Mouse (Mus musculus): Measurements from ENCODE around the gene Ints11. TPM values are rescaled to one million over a fixed set of nuclear protein-coding genes. Genes with fewer than 3 reads are reported as not detected.

Gene Ints11
- 2.7 TPM for polyA plus RNA-seq (2014; fragmentation: Illumina TruSeq; extraction: RNeasy Lipid Tissue Mini Kit (QIAGEN cat#74804); ENCODE audit: low read depth, low replicate concordance)

GRCm38 (mm10) chr4:155869317-155870033 lies at the start of gene Ints11, which contains the start of gene Cptp:
Gene Ints11 (plus strand): TSS chr4:155869546.
Gene Cptp (minus strand): TSS chr4:155869440.

GRCm38 (mm10) chr4:155831205-155831766 lies 38.1 kb upstream of the Ints11 start, which contains the start of gene Aurkaip1:
Gene Aurkaip1 (plus strand): TSS chr4:155831272.

DNA sequence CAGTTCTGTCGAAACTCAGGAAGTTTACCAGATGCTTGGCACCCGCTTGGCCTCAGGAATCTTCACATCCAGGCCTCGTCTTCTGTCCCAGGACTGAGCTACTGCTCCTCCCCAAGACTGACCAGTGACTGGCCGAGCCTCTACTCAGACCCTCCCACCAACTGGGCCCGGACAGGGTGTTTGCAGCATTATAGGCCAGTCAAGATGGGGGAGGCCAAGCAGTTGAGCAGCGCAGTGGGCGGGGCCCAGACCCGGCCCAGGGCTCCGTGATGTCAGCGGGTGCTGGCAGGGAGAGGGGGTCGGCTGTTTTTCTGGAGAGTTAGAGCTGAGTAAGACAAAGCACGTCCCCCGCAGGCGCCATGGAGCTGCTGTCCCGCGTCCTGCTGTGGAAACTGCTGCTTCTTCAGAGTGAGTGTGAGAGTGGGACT lies 29.8 kb upstream of the Ints11 start, which contains the start of gene Mxra8:
Gene Mxra8 (plus strand): TSS at position 198 of the 428 bp plus-strand sequence.

DNA sequence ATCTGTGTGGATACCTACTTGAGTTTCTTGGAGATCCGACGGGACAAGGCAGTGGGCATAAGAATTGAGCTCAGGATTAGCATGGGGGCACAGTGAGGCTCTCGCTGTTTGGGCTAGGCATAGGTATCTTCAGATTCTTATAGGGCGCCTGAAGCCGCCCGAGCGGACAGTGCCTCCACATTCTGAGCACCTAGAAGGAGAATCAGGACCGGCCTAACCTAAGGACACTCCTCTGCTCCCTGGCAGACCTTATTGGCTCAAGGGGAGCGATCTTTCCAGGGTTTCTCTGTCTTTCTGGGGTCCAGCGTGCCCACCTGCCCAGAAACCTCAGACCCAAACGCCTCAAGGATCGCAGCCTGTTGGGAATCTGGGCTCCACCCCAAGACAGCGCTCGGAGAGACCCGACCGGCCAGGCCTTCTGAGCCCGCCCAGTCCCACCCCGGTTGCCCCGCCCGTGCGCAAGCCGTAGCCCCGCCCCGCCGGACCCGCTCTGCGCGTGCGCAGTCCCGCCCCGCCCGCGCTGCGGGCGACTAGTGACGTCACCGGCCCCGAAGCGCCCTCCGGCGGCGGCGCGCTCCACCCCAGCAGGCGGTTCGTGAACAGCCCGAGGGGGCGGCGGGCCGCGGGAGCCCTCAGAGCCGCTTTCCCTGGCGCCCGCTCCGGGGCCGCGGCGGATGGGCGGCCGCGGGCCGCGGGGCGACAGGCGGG lies 22.3 kb upstream of the Ints11 start, which contains the start of gene Dvl1:
Gene Dvl1 (plus strand): TSS at position 532 of the 708 bp plus-strand sequence.

GRCm38 (mm10) chr4:155863001-155863400 lies 6.3 kb upstream of the Ints11 start, which contains the start of gene Tas1r3:
Gene Tas1r3 (minus strand): TSS chr4:155863362.

GRCm38 (mm10) chr4:155891551-155892001 lies 22.2 kb downstream of the Ints11 start, which contains the start of the genes Pusl1 and Acap3:
Gene Pusl1 (minus strand): TSS chr4:155891781.
Gene Acap3 (plus strand): TSS chr4:155891822.

Other genes with a start within 250 kb of the Ints11 start
- gene Cdk11b, start 244.7 kb upstream of the Ints11 start, polyA plus RNA-seq (2014; fragmentation: Illumina TruSeq; extraction: RNeasy Lipid Tissue Mini Kit (QIAGEN cat#74804); ENCODE audit: low read depth, low replicate concordance), result 28.7 TPM
- not detected for gene Gm10563, start 224.1 kb upstream of the Ints11 start, polyA plus RNA-seq (2014; fragmentation: Illumina TruSeq; extraction: RNeasy Lipid Tissue Mini Kit (QIAGEN cat#74804); ENCODE audit: low read depth, low replicate concordance)
- gene Mmp23, start 216.2 kb upstream of the Ints11 start, polyA plus RNA-seq (2014; fragmentation: Illumina TruSeq; extraction: RNeasy Lipid Tissue Mini Kit (QIAGEN cat#74804); ENCODE audit: low read depth, low replicate concordance), result 0.26 TPM
- 0.87 TPM for gene Mib2, start 200.3 kb upstream of the Ints11 start, polyA plus RNA-seq (2014; fragmentation: Illumina TruSeq; extraction: RNeasy Lipid Tissue Mini Kit (QIAGEN cat#74804); ENCODE audit: low read depth, low replicate concordance)
- gene Fndc10, start 175.2 kb upstream of the Ints11 start, polyA plus RNA-seq (2014; fragmentation: Illumina TruSeq; extraction: RNeasy Lipid Tissue Mini Kit (QIAGEN cat#74804); ENCODE audit: low read depth, low replicate concordance), result not detected
- gene Ssu72, start 164.7 kb upstream of the Ints11 start, polyA plus RNA-seq (2014; fragmentation: Illumina TruSeq; extraction: RNeasy Lipid Tissue Mini Kit (QIAGEN cat#74804); ENCODE audit: low read depth, low replicate concordance), result 50.5 TPM
- not detected for gene Tmem240, start 134.7 kb upstream of the Ints11 start, polyA plus RNA-seq (2014; fragmentation: Illumina TruSeq; extraction: RNeasy Lipid Tissue Mini Kit (QIAGEN cat#74804); ENCODE audit: low read depth, low replicate concordance)
- 11.7 TPM for gene Atad3a, start 108.5 kb upstream of the Ints11 start, polyA plus RNA-seq (2014; fragmentation: Illumina TruSeq; extraction: RNeasy Lipid Tissue Mini Kit (QIAGEN cat#74804); ENCODE audit: low read depth, low replicate concordance)
- gene Vwa1, start 94.8 kb upstream of the Ints11 start, polyA plus RNA-seq (2014; fragmentation: Illumina TruSeq; extraction: RNeasy Lipid Tissue Mini Kit (QIAGEN cat#74804); ENCODE audit: low read depth, low replicate concordance), result 0.11 TPM
- gene Tmem88b, start 83.7 kb upstream of the Ints11 start, polyA plus RNA-seq (2014; fragmentation: Illumina TruSeq; extraction: RNeasy Lipid Tissue Mini Kit (QIAGEN cat#74804); ENCODE audit: low read depth, low replicate concordance), result 1.9 TPM
- not detected for gene Ankrd65, start 79.1 kb upstream of the Ints11 start, polyA plus RNA-seq (2014; fragmentation: Illumina TruSeq; extraction: RNeasy Lipid Tissue Mini Kit (QIAGEN cat#74804); ENCODE audit: low read depth, low replicate concordance)
- 46.8 TPM for gene Mrpl20, start 66.7 kb upstream of the Ints11 start, polyA plus RNA-seq (2014; fragmentation: Illumina TruSeq; extraction: RNeasy Lipid Tissue Mini Kit (QIAGEN cat#74804); ENCODE audit: low read depth, low replicate concordance)
- gene Ccnl2, start 57.1 kb upstream of the Ints11 start, polyA plus RNA-seq (2014; fragmentation: Illumina TruSeq; extraction: RNeasy Lipid Tissue Mini Kit (QIAGEN cat#74804); ENCODE audit: low read depth, low replicate concordance), result 60.9 TPM
- 7.5 TPM for gene Aurkaip1, start 38.3 kb upstream of the Ints11 start, polyA plus RNA-seq (2014; fragmentation: Illumina TruSeq; extraction: RNeasy Lipid Tissue Mini Kit (QIAGEN cat#74804); ENCODE audit: low read depth, low replicate concordance)
- gene Mxra8, start 29.9 kb upstream of the Ints11 start, polyA plus RNA-seq (2014; fragmentation: Illumina TruSeq; extraction: RNeasy Lipid Tissue Mini Kit (QIAGEN cat#74804); ENCODE audit: low read depth, low replicate concordance), result 11.4 TPM
- 3.9 TPM for gene Dvl1, start 22.1 kb upstream of the Ints11 start, polyA plus RNA-seq (2014; fragmentation: Illumina TruSeq; extraction: RNeasy Lipid Tissue Mini Kit (QIAGEN cat#74804); ENCODE audit: low read depth, low replicate concordance)
- gene Tas1r3, start 6.2 kb upstream of the Ints11 start, polyA plus RNA-seq (2014; fragmentation: Illumina TruSeq; extraction: RNeasy Lipid Tissue Mini Kit (QIAGEN cat#74804); ENCODE audit: low read depth, low replicate concordance), result not detected
- 5.9 TPM for gene Cptp, start 106 bp upstream of the Ints11 start, polyA plus RNA-seq (2014; fragmentation: Illumina TruSeq; extraction: RNeasy Lipid Tissue Mini Kit (QIAGEN cat#74804); ENCODE audit: low read depth, low replicate concordance)
- gene Pusl1, start 22.2 kb downstream of the Ints11 start, polyA plus RNA-seq (2014; fragmentation: Illumina TruSeq; extraction: RNeasy Lipid Tissue Mini Kit (QIAGEN cat#74804); ENCODE audit: low read depth, low replicate concordance), result 2.5 TPM
- gene Acap3, start 22.3 kb downstream of the Ints11 start, polyA plus RNA-seq (2014; fragmentation: Illumina TruSeq; extraction: RNeasy Lipid Tissue Mini Kit (QIAGEN cat#74804); ENCODE audit: low read depth, low replicate concordance), result 0.08 TPM
- 41.7 TPM for gene Ube2j2, start 74.3 kb downstream of the Ints11 start, polyA plus RNA-seq (2014; fragmentation: Illumina TruSeq; extraction: RNeasy Lipid Tissue Mini Kit (QIAGEN cat#74804); ENCODE audit: low read depth, low replicate concordance)
- not detected for gene C1qtnf12, start 92.8 kb downstream of the Ints11 start, polyA plus RNA-seq (2014; fragmentation: Illumina TruSeq; extraction: RNeasy Lipid Tissue Mini Kit (QIAGEN cat#74804); ENCODE audit: low read depth, low replicate concordance)
- gene B3galt6, start 123.1 kb downstream of the Ints11 start, polyA plus RNA-seq (2014; fragmentation: Illumina TruSeq; extraction: RNeasy Lipid Tissue Mini Kit (QIAGEN cat#74804); ENCODE audit: low read depth, low replicate concordance), result 1.3 TPM
- gene Sdf4, start 123.3 kb downstream of the Ints11 start, polyA plus RNA-seq (2014; fragmentation: Illumina TruSeq; extraction: RNeasy Lipid Tissue Mini Kit (QIAGEN cat#74804); ENCODE audit: low read depth, low replicate concordance), result 98.4 TPM
- not detected for gene Tnfrsf4, start 144.3 kb downstream of the Ints11 start, polyA plus RNA-seq (2014; fragmentation: Illumina TruSeq; extraction: RNeasy Lipid Tissue Mini Kit (QIAGEN cat#74804); ENCODE audit: low read depth, low replicate concordance)
- not detected for gene Tnfrsf18, start 156.6 kb downstream of the Ints11 start, polyA plus RNA-seq (2014; fragmentation: Illumina TruSeq; extraction: RNeasy Lipid Tissue Mini Kit (QIAGEN cat#74804); ENCODE audit: low read depth, low replicate concordance)
- gene Ttll10, start 189.9 kb downstream of the Ints11 start, polyA plus RNA-seq (2014; fragmentation: Illumina TruSeq; extraction: RNeasy Lipid Tissue Mini Kit (QIAGEN cat#74804); ENCODE audit: low read depth, low replicate concordance), result not detected
- gene 9430015G10Rik, start 240.4 kb downstream of the Ints11 start, polyA plus RNA-seq (2014; fragmentation: Illumina TruSeq; extraction: RNeasy Lipid Tissue Mini Kit (QIAGEN cat#74804); ENCODE audit: low read depth, low replicate concordance), result 1.2 TPM

Data from liver, adult 10 weeks (tissue).